Mouse (Mus musculus): ENCODE data around the gene Melk.

Gene Melk

DNA sequence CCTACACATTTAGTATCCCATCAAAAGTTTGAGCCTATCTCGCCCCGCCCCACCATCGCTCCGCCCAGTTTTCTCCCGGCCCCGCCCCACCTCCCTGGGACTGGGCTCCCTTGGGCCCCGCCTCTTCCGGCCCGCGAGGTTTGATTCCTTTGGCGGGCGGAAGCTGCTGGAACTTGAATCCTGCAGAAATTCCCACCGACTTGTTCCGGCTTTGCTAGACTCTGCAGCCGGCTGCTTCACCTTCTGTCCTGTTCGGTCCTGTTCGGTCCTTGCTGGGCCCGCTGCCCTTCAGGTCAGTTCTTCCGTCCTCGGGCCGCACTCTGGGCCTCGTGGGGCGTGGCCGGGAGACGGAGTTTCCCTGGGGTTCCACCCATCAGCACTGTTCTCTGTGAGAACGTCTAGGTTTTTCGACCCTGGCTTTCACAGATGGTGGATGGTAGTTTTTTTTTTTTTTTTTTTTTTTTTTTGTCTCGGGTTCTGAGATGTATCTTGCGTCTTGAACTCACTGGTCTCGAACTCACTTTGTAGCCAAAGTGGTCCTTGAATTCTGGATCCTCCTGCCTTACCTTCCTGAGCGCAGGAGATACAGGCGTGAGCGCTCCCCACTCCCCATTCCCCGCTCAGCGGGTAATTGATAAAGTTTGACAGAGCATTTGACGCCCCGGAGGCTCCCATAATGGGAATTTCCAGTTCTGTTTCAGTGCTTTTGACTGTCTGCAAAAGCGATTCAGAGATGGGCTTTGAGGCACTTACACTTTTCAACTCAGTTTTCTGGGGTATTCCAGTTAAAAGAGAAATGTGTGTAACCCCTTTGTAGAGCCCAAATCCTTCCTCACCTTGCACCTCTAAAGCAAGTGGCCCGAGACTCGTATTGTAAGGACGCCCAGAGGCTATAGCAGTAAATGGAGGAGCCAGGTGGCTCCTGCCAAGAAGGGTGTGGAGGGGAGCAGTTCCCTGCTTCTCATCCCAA is at the start of gene Melk:
Melk (plus strand) TSS at position 96 of the 970 bp plus-strand sequence.
- DNase-seq (ENCODE audit: extremely low read depth, insufficient read length, low spot score): peak; percentile 92

DNA sequence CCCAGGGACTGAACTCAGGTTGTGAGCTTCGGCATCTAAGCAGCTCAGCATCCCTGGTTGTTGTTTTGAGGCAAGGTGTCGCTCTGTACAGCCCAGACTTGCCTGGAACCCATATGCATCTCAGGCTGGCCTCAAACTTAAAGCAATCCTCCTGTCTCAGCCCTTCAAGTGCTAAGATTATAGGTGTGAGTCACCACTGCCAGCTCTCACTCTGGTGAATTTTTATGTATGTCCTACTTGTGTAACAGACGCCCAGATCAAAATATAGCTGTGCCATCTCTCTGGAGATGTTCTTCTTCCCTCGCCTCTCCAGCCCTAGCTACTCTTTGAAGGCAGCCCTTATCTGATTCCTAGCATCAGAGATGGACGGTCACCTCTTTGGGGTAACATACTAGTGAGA is 49.2 kb upstream of the Melk start:
- no peak for DNase-seq (ENCODE audit: extremely low read depth, insufficient read length, low spot score)

DNA sequence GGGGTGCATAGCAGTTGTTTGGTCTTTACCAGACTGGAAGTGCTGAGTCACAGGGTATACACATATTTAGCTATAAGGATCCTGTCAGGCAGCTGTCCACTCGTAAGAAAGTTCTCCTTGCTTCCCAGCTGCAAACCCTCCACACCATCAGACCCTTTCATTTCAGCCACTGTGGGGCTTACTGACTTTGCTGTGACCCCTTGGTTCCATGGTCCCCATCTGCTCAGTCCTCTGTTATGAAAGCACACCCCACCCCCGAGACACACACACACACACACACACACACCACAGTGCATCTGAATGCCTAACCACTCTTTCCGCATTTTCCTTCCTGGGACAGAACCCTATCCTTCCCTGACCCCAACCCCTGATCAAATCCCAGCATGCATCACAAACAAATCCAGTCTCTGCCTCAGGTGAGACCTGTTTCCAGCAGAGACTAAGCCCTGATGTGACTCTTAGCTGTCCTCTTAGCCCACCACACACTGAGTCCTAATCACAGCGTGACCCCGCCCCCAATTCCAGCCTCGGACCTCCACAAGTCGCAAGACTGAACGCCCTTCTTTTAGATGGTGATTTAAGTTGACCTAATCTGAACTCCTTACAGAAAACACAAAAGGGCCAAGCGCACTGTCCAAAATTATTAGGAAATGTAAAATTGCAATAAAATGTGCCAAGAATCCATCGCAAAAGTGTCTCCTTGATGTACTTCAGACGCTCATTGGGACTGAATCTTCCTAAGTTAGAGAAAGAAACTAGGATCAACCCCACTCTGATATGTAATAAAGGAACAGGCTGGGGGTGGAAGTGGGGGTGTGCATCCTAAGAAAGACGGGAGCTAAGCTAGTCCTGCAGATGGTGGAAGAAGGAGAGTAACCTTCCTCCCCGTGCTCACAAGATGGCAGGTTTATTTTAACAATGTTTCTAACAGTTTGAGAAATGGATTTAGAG is 48.4 kb upstream of the Melk start:
- no peak for DNase-seq (ENCODE audit: extremely low read depth, insufficient read length, low spot score)

DNA sequence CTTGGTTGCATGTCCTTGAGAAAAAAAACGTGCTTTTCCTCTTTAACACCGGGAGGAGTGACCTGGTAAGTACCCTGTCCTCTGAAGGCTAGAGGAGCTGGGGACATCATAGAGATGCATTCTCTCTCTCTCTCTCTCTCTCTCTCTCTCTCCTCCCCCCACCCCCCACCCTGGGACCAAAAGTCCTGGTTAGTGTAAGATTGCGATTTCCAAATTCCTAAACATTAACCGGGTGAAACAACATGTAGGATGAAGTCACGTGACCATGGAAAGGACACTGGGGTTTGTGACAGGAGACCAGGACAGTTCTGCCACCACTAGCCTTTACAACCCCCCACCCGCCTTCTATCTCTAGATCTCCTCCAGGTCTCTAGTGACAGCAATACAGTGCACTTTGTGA is 47.5 kb upstream of the Melk start:
- no peak for DNase-seq (ENCODE audit: extremely low read depth, insufficient read length, low spot score)

DNA sequence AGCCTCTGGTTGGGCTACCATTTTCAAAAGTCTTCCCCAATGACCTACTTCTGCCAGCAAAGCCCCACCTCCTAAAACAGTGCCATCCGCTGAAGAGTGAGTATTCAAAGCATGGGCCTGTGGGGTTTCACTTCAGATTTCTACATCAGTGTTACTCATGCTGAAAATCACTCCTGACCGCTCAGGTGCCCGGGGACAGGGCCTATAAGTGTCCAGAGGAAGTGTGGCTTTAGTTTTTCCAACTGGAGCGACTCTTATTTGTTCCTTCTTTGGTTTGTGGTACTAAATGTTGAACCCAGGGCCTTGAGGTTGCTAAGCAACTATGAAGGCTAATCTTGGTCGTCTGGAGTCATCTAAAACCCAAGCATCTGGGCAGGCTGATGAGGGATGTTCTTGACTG is 46.1 kb upstream of the Melk start:
- DNase-seq (ENCODE audit: extremely low read depth, insufficient read length, low spot score): no peak

DNA sequence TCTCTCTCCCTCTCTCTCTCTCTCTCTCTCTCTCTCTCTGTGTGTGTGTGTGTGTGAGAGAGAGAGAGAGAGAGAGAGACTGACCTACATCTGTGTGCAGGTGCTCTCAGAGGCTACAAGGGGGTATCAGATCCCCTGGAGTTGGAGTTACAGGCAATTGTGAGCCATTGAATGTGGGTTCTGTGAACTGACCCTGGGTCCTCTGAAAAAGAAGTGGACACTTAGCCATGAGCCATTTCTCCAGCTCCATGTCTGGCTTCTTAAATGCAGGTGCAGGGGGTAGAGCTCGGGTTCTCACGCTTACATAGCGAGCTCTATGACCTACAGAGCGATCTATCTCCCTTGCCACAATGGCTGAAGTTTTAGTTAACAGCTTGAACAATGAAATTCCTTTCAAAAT is 41.5 kb upstream of the Melk start:
- DNase-seq (ENCODE audit: extremely low read depth, insufficient read length, low spot score): no peak

- DNase-seq (ENCODE audit: extremely low read depth, insufficient read length, low spot score): no peak
These were observed 40.4 kb upstream of the Melk start for GRCm38 (mm10) chr4:44260244-44260643.

DNA sequence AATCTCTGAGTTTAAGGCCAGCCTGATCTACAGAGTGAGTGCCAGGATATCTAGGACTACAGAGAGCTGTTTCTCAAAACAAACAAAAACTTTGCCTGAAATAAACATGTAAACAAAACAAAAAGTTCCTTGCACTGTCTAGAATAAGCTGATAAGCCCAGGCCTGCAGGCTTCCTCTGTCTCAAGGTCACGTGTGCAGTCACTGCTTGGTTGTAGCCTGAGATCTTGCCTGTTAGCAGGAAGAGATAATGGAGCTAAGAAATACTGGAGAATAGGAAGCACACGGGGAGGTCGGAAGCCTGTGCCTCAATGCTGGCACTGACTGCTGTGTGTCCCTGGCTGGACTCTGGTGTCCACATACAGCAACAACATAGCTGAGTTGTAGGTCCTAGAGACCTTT is 35.2 kb upstream of the Melk start:
- no peak for DNase-seq (ENCODE audit: extremely low read depth, insufficient read length, low spot score)

- DNase-seq (ENCODE audit: extremely low read depth, insufficient read length, low spot score): no peak
These were observed 33.2 kb upstream of the Melk start for GRCm38 (mm10) chr4:44267437-44267836.

DNA sequence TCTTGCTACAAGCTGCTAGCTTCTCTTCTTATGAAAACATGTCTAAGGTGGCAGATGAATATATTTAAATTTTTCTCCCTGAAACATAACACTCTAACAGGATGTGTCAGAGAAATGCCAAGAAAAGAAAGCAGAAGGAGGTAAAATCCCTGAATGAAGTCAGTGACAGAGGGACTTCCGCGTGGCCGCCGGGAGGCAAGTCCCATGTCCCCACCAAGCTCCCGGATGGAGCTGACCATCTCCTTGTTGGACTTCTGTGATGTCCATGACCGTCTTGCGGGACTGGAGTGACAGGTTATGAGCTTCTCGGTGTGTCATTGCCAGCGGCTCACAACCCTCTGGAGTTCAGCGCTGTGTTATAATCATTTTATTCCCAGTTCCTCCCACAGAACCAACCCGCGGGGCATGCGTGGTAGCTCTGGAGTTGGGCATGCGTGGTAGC is 31.3 kb upstream of the Melk start:
- DNase-seq (ENCODE audit: extremely low read depth, insufficient read length, low spot score): no peak

DNA sequence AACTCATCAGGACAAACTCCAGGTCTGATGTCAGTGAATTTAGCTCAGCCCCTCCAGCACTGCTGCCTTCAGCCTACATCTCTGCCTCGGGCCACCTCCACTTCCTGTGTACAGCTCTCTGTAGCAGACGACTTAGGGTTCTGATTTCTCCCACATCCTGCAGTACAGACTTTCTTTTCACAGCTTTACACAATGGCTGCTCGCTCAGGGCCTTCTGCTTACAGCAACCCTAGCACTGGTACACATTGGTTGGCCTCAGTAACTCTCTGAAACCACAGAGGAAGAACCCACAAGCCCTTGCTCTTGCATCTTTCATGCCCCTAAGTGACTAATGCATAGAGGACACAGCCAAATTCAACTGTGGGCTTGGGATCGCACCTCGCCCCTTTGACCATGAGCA is 29.5 kb upstream of the Melk start:
- DNase-seq (ENCODE audit: extremely low read depth, insufficient read length, low spot score): peak; percentile 52

DNA sequence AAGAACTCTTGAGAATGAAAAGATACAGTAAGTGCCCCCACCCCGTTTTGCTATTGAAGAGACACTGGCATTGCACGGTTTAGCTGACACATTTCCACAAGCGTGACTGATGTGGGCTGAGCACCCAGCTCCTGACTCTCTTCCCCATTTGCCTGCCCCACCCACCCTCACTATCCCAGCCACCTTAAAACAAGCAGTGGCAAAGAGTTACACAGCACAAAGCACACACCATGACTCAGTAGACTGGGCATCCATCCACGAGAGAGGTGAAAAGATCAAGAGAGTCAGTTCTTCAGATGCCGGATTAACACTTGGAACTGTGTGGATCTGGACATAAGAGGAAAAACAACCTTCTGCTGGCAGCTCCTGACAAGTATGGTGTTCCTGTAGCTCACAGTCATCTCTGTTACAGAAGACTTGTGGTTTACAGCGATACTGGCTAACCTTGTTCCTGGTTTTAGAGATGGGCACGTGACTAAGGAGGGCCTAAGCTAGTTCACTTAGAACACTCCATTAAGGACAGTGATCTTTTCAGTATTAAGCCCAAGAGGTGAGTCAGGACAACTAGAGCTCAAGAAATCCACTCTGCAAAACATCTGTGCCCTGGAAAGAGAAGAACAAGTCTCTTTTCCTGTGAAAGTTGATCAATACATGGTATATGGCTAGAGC is 18.9 kb upstream of the Melk start:
- DNase-seq (ENCODE audit: extremely low read depth, insufficient read length, low spot score): peak; percentile 82

- peak; percentile 34 for DNase-seq (ENCODE audit: extremely low read depth, insufficient read length, low spot score)
These were observed 8.1 kb upstream of the Melk start for GRCm38 (mm10) chr4:44292534-44292933.

DNA sequence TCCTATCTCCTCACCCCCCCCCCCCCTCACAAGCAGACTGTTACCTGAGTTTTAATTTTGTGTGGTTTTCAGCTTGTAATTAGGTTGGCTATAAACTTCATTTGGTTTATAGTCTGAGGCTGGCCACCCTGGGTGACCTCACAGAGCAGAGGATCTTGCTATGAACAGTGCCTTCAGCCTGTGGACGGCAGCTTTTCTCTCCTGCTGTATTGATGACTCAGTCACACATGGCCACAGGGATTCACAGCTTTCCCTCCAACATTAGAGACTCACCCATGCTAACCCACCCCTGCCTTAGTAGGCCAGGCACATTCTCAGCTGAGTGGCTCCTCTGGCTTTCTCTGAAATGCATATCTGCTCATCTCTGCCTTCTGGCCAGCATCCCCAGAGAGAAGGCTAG is 4.8 kb upstream of the Melk start:
- peak; percentile 26 for DNase-seq (ENCODE audit: extremely low read depth, insufficient read length, low spot score)

DNA sequence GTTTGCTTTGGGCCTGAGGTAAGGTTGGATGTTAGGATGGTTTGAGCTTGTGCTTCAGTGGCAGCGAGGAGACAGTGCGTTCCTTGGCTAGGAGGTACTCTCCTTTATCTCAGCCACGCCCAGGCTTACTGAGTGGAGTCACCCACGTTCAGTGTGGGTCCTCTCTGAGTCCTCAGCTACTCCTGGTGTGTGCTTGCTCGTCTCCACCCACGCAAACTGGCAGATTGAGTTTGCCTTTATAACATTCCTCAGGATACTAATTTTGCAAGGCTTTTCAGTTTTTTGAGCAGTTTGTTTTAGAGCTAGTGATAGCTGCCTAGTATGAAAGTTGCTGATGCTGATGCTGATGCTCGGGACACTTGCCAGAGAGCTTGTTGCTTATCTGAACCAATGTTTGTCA is 5.9 kb downstream of the Melk start:
- no peak for DNase-seq (ENCODE audit: extremely low read depth, insufficient read length, low spot score)

- no peak for DNase-seq (ENCODE audit: extremely low read depth, insufficient read length, low spot score)
These were observed 9.8 kb downstream of the Melk start for GRCm38 (mm10) chr4:44310429-44310828.

- DNase-seq (ENCODE audit: extremely low read depth, insufficient read length, low spot score): no peak
These were observed 10.2 kb downstream of the Melk start for GRCm38 (mm10) chr4:44310911-44311310.

GRCm38 (mm10) chr4:44316270-44316809 is 15.7 kb downstream of the Melk start:
- DNase-seq (ENCODE audit: extremely low read depth, insufficient read length, low spot score): no peak

DNA sequence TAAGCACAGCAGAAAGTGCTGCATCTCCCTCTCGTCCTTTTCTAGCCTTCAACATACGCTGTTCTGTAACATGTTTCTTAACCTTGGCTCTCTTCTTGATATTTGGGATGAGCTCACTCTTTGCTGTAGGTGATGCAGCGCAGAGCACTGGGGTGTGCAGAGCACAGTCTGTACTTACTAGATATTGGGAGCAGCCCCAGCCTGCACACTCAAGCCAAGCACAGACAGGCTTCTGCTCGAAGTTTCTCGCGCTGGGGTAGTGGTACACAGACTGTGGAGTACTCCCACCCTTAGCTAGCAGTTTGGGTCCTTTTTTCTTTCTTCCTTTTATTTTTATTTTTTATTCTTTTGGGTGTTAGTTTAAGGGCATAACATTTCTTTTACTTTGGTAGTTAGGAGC is 19.8 kb downstream of the Melk start:
- no peak for DNase-seq (ENCODE audit: extremely low read depth, insufficient read length, low spot score)

- no peak for DNase-seq (ENCODE audit: extremely low read depth, insufficient read length, low spot score)
These were observed 21.4 kb downstream of the Melk start for GRCm38 (mm10) chr4:44322124-44322523.

DNA sequence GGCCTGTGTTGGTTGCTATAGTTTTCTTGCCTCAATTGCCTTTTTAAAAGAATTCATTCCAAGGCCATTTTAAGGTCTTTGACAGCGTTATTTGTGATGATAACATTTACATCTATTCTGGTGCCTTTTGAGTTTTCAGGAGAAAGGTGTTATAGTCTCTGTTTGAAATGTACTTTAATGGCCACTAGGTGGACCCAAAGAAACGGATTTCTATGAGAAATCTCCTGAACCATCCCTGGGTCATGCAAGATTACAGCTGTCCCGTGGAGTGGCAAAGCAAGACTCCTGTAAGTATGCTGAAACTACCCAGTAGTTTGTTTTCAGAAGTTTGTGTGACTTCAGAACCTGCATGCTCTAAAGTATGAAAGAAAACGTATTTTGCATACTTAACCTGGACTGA is 24.8 kb downstream of the Melk start:
- DNase-seq (ENCODE audit: extremely low read depth, insufficient read length, low spot score): no peak

Measured in 3134 (cell line).